In the genomic region with DNA sequence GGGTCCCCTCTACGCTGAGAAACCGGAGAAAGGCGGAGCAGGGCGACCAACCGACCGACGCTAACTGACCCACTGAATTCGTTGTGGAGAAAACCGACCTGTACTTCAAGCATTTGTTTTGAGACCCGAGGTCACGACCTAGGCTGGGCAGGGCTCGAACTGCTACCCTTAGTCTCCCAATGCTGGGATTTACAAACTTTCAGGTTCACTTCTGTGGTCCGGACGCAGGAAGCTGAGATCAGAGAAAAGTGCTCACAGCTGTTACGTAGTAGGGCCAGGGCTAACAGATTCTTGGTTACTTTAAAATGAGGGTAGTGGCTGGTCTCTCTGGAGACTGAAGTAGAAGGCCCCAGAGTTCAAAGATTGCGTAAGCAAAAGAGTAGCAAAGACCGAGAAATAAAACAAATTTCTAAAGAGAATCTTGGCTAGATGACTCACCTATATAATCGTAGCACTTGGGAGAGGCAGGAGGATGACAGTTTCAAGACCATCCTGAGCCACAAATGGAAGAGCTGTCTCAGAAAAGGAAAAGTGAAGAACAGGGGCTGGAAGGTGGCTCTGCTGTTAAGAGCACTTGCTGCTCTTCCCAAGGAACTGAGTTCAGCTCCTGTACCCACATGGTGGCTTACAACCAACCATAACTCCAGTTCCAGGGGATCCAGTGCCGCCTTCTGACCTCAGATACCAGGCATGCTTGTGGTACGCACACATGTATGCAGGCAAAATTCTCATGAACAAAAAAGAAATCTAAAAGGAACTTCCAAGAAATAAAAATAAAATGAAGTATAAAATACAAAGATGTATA, we compare ENCODE assay signal across 8 mouse cellular contexts. TPM values are rescaled to one million over a fixed set of nuclear protein-coding genes. Genes with fewer than 3 reads are reported as not detected.
A peak's percentile ranks its signal among the peaks of the same experiment; 100 is the strongest.
DNase-seq lines count a peak whose midpoint lies in the region; ATAC-seq lines count a peak whose summit lies in the region.

No protein-coding gene starts in this region.

- H3K9ac ChIP-seq in intestine, embryonic 15.5 days: peak overlapping the region; percentile 69
- peak overlapping the region; percentile 68 for H3K9ac ChIP-seq in neural tube, embryonic 11.5 days (ENCODE audit: low read length)

- peak; percentile 15 for DNase-seq in embryo, embryonic 10.5 days (ENCODE audit: low spot score)
- no peak for DNase-seq in neural tube, embryonic 11.5 days (ENCODE audit: low spot score)
- DNase-seq in left cerebral cortex, adult 11 months (ENCODE audit: low spot score): no peak
- DNase-seq in kidney, postnatal 10 days: no peak
- DNase-seq in testis, postnatal 14 days (ENCODE audit: low spot score): no peak

- H3K27ac ChIP-seq in intestine, embryonic 15.5 days: peak overlapping the region; percentile 89
- H3K27ac ChIP-seq in neural tube, embryonic 11.5 days (ENCODE audit: low read depth, low read length): 0 out of 2 replicates have a peak overlapping the region, but pooled peaks have one; percentile 44

- peaks cover 13% of the 10 kb centered on the region for H3K4me1 ChIP-seq in megakaryocyte, embryonic 14.5 days
- peaks cover 8% of the 10 kb centered on the region for H3K4me1 ChIP-seq in intestine, embryonic 15.5 days (replicated peaks)
- peaks cover 5% of the 10 kb centered on the region; the same call in 1 of the 2 replicates for H3K4me1 ChIP-seq in neural tube, embryonic 11.5 days (ENCODE audit: control insufficient read depth, insufficient read depth, low read length)

- H3K4me3 ChIP-seq in megakaryocyte, embryonic 14.5 days (replicated peaks): peak overlapping the region; percentile 97
- peak overlapping the region; percentile 72 for H3K4me3 ChIP-seq in intestine, embryonic 15.5 days (replicated peaks)
- H3K4me3 ChIP-seq in neural tube, embryonic 11.5 days (ENCODE audit: low read depth, low read length): peak overlapping the region; percentile 73

- WGBS in intestine, embryonic 15.5 days: 11% methylated on average over 20 of the region's 20 CpGs
- WGBS in neural tube, embryonic 11.5 days: 14% methylated on average over 20 of the region's 20 CpGs

- H3K36me3 ChIP-seq in megakaryocyte, embryonic 14.5 days (replicated peaks; ENCODE audit: low read length): peaks cover 35% of the 10 kb centered on the region
- 0 out of 2 replicates have a peak, but pooled peaks cover 2% of the 10 kb centered on the region for H3K36me3 ChIP-seq in intestine, embryonic 15.5 days
- H3K36me3 ChIP-seq in neural tube, embryonic 11.5 days (ENCODE audit: control insufficient read depth, insufficient read depth, low read length): peaks cover 7% of the 10 kb centered on the region

- no peaks in the 10 kb centered on the region for H3K9me3 ChIP-seq in megakaryocyte, embryonic 14.5 days
- H3K9me3 ChIP-seq in intestine, embryonic 15.5 days: no peaks in the 10 kb centered on the region
- no peaks in the 10 kb centered on the region for H3K9me3 ChIP-seq in neural tube, embryonic 11.5 days (ENCODE audit: control insufficient read depth, low read length)

- ATAC-seq in megakaryocyte, adult 5-6 weeks (ENCODE audit: poor library complexity, severe bottlenecking): no peak
- no peak; the same call in none of the 2 replicates for ATAC-seq in intestine, embryonic 15.5 days
- 0 out of 2 replicates have a peak, but pooled peaks have one; percentile 20 for ATAC-seq in neural tube, embryonic 11.5 days (ENCODE audit: insufficient read depth, low FRiP score, low TSS enrichment)

- H3K4me2 ChIP-seq in intestine, embryonic 15.5 days (replicated peaks): peak overlapping the region; percentile 86
- H3K4me2 ChIP-seq in neural tube, embryonic 11.5 days (ENCODE audit: low read depth): peak overlapping the region; percentile 96

- no peaks in the 10 kb centered on the region for H3K27me3 ChIP-seq in megakaryocyte, embryonic 14.5 days (replicated peaks)
- no peaks in the 10 kb centered on the region for H3K27me3 ChIP-seq in intestine, embryonic 15.5 days (replicated peaks)
- no peaks in the 10 kb centered on the region for H3K27me3 ChIP-seq in neural tube, embryonic 11.5 days (ENCODE audit: control insufficient read depth, insufficient read depth, low read length)

RNA-seq across cellular contexts. Expression of a gene that starts 0.7 kb away (rescaled TPM):
- 6.1 and 6.4 TPM in 2 replicates for polyA plus RNA-seq in megakaryocyte, embryonic 14.5 days (2012; ENCODE audit: insufficient read depth, low replicate concordance)
- total RNA-seq in megakaryocyte, adult 5-6 weeks (2015): 20.7 and 22.1 TPM in 2 replicates
- total RNA-seq in megakaryocyte, adult 5-6 weeks (2017): 12.3 and 26.8 TPM in 2 replicates
- polyA plus RNA-seq in intestine, embryonic 15.5 days (2015; fragmentation: Nextera tagmentation; extraction: Ambion mirVana): 41.1 and 43.2 TPM in 2 replicates
- polyA plus RNA-seq in neural tube, embryonic 11.5 days (2014; fragmentation: Nextera tagmentation; extraction: Ambion mirVana): 56.9 and 61.4 TPM in 2 replicates

RNA-seq across cellular contexts. Expression of a gene that starts 43.5 kb away (rescaled TPM):
- polyA plus RNA-seq in megakaryocyte, embryonic 14.5 days (2012; ENCODE audit: insufficient read depth, low replicate concordance): 4.6 and 12.9 TPM in 2 replicates
- total RNA-seq in megakaryocyte, adult 5-6 weeks (2015): 7.0 and 10.7 TPM in 2 replicates
- total RNA-seq in megakaryocyte, adult 5-6 weeks (2017): 15.1 and 20.2 TPM in 2 replicates
- 48.5 and 49.5 TPM in 2 replicates for polyA plus RNA-seq in intestine, embryonic 15.5 days (2015; fragmentation: Nextera tagmentation; extraction: Ambion mirVana)
- 41.3 and 49.9 TPM in 2 replicates for polyA plus RNA-seq in neural tube, embryonic 11.5 days (2014; fragmentation: Nextera tagmentation; extraction: Ambion mirVana)

RNA-seq across cellular contexts. Expression of a gene that starts 54.2 kb away (rescaled TPM):
- 31.5 and 35.5 TPM in 2 replicates for polyA plus RNA-seq in megakaryocyte, embryonic 14.5 days (2012; ENCODE audit: insufficient read depth, low replicate concordance)
- not detected in 2 replicates for total RNA-seq in megakaryocyte, adult 5-6 weeks (2015)
- total RNA-seq in megakaryocyte, adult 5-6 weeks (2017): not detected in 2 replicates
- 21.1 and 27.3 TPM in 2 replicates for polyA plus RNA-seq in intestine, embryonic 15.5 days (2015; fragmentation: Nextera tagmentation; extraction: Ambion mirVana)
- polyA plus RNA-seq in neural tube, embryonic 11.5 days (2014; fragmentation: Nextera tagmentation; extraction: Ambion mirVana): 3.2 and 3.7 TPM in 2 replicates
